Mouse (Mus musculus) cerebellum, adult 11-12 months (tissue): Measurements from ENCODE around the gene Pofut1.
A peak's percentile ranks its signal among the peaks of the same experiment; 100 is the strongest.

Experiments used
- DNase-seq: peaks from one replicate; pipeline ENCODE4 v3.0.0; 2022

Gene Pofut1

DNA sequence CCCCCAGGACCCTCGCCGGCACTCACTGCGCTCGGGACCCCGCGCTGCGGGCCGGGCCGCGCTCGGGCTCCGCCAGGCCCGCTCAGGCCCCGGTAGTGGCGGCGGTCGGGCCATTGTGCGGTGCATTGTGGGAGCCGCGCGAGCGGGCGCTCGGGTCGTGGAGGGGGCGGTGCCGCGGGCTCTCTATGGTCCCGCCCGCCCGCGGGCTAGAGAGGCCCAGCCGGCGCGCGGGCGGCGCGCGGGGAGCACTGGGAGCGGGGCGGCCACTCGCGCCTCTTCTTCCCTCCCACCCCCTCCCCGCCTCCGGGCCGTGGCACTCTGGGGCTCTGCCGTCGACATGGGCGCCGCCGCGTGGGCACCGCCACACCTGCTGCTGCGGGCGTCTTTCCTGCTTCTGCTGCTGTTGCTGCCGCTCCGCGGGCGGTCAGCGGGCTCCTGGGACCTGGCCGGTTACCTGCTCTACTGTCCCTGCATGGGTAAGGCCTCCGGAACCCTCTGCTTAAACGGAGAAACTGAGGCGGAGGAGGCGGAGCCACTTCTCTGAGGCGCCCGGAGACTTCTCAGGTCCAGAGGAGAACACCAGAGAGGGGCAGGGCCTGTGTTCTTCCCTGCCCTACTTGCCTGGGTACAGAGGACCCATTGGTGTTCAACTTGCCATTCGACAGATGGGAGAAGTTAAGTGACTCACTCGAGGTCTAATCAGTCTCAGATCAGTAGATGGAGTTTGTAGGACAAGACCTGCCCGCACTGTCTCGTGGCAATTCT lies at the start of gene Pofut1, which contains the start of gene Plagl2:
Gene Pofut1, plus strand, starts transcription at position 284 of the 765 bp plus-strand sequence.
Gene Plagl2, minus strand, starts transcription at position 177 of the 765 bp plus-strand sequence.
- DNase-seq: peak; percentile 89

DNA sequence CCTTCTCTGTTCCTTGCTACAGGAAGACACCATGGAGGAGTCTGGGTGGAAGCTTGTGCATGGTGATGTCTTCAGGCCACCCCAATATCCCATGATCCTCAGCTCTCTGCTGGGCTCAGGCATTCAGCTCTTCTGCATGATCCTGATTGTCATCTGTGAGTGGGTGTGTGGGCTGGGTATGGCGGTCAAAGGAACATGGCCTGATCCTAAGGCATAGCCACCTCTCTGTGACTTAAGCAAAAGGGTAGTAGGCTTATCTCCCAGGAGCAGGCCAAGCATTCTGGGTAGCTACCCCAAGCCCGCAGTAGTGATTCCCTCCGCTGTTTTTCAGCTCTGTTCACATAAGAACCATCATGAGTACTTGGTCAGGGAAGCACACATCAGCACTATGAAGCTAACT lies 47.1 kb upstream of the Pofut1 start:
- DNase-seq: no peak

DNA sequence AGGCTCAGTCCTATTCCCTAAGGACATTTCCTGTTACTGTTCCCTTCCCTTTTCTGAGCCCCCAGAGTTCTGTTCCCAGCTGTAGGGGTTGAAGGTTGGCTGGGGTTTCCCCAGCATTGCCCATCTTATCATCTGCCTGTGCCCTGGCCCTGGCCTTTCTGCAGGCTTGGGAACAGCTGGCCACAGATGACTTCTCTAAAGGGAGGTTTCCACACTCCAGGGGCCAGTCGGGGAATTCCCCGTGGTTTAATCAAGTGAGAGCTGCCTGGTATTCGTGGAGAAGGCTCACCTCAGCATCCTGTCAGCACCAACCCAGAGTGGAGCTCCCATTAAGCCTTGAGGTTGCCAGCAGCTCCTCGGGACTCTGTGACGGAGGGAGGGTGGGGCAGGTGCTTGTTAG lies 42.8 kb upstream of the Pofut1 start:
- no peak for DNase-seq

DNA sequence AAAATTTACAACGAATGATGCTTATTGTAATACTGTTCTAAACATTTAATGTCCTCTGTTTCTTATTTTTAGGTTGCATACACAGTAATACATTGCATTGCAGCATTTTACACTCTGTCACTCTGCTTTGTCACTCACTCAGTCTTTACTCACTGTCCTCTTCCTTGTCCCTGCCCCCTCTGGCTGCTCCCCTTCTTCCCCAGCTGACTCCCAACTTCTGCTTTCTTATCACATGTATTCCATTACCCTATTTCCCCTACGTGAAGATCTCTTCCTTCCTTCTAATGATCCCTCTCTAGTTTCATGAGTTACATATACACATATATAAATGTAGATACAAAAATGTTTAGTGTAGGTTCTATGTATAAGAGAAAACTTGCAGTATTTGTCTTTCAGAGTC lies 42.2 kb upstream of the Pofut1 start:
- DNase-seq: no peak

DNA sequence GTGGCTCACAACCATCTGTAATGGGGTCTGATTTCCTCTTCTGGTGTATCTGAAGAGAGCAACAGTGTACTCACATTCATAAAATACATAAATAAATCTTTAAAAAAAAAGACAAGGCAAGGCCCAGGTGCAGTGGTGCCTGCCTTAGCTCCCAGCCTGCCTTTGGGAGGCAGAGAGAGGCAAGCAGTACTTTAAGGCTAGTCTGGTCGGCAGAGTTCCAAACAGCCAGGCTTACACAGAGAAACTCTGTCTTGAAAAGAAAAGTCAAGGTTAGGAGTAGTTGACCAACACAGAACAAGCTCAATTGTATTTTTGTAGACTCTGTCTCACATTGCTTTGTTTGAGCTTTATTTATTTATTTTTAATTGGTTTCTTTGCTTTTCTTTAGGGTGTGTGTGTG lies 38.6 kb upstream of the Pofut1 start:
- DNase-seq: no peak

DNA sequence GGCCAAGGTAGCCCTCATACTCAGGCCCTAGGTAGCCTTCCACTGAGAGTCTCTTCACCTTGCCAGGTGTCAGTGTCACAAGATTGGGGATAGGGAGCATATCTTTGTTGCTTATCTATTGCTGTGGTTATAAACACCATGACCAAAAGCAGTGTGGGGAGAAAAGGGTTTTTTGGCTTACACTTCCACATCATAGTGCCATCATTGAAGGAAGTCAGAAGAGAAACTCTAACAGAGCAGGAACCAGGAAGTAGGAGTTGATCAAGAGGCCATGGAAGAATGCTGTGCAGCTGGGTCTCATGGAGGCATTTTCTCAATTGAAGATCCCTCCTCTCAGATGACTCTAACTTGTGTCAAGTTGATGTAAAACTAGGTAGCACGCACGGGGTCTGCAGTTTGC lies 33.2 kb upstream of the Pofut1 start:
- DNase-seq: no peak

DNA sequence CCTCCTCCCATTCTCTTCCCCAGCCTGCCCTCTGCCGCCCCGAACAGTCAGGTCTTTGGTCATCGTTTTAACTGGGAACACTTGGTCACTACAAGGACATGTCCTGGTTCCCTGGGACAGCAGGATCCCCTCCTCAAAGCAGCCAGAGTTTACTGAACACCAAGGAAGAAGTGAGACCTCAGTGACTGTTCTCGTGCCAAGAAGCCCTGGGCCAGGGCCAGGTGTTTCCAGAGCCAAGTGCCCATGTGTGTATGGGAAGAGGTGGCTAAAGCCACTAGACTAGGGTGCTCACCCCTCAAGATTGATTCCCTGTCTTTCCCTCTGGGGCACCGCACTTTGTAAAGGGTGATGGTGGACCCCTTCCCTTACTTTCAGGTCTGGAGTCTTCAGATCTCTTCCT lies 32.0 kb upstream of the Pofut1 start:
- peak; percentile 14 for DNase-seq

DNA sequence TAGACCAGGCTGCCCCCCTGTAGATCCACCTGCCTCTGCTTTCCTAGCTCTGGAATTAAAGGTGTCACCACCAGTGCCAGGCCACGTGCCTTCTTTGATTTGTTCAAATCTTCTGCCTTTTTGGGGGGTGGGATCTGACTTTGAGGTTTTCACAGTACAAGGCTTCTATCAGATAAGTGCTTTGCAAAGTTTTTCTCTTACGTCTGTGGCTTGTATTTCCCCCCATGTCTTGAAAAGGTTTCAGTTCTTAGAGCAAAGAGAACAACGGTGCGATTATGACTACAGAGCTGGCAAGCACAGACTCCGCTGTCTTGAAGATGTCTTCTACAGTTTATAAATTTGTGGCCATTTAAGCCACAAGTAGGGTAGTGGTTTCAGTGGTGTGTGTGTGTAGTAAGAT lies 29.9 kb upstream of the Pofut1 start:
- DNase-seq: no peak

DNA sequence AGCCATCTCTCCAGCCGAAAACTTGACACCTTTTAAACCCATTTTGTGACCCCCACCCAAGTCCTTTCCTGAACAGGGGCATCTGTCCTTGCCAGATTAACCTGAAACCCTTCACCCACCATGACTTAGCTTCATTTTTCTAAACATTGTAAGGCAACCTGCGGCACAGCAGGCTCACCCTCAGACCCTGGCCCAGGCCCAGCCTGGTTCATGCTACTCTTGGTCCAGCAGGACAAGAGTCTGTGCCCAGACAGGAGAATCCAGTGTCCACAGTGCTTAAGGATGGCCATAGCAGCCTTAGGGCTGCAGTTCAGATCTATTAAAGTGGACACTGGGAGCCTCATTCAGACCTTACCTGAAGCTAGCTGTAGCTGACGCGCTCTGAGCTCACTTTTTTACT lies 28.0 kb upstream of the Pofut1 start:
- DNase-seq: no peak

DNA sequence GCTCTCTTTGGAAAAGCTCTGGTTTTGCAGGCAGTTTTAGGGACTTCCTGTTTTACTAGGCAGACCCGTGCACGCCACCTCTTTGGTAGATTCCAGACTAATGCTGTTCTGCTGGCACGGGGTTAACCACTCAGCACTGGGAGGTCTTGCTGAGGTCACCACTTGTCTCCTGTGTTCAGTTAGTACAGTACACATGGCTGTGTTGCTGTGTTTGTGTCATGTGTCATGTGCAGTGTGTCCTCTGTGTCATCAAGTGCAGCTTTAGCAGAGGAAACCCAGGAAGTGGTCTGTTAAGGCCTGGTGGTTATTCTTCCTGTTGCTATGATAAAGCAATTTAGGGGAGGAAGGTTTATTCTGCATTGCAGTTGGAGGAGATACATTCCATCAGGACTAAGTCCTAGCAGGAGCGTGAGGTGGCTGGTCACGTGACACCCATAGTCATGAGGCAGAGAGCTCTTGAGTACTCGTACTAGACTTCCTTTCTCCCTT lies 26.5 kb upstream of the Pofut1 start:
- DNase-seq: no peak

DNA sequence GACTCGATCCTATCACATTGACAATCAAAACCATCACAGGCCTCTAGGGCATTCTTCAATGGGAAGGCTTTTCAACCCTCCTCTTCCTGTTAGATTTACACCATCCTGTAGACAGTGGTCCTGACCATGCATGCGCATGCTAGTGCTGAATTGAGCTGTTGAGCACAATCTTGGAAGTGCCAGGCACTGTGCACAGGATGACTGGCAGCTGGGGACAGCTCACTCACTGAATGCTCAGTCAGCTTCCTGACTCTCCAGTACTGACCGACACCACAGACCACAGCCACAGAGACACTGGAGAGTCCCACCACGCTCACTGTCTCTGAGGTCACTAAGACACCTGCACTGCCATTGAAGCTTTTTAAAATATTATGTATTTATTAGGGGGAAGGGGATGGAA lies 25.9 kb upstream of the Pofut1 start:
- DNase-seq: no peak

DNA sequence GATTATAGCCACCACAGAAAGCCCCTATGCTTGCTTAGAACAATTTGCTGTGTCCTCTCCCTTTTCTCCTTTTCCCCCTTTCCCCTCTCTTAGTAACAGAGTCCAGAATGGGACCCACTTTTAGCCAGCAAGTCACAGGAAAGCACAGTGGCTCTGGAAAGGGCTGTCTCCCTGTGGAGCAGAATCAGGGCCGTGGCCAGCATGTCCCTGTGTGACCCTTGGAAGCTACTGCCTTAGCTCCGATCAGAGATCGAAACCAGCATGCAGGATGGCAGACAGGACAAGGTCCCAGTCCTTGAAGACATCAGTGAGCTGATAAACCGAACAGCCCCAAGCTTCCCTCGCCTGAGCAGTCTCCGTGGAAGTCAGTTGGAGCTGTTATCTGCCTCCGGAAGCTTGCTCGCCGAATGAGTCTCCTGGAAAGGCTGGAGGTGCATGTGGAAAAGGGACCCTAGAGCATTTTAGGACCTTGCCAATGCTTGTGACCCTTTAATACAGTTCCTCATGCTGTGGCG lies 23.4 kb upstream of the Pofut1 start:
- DNase-seq: no peak

DNA sequence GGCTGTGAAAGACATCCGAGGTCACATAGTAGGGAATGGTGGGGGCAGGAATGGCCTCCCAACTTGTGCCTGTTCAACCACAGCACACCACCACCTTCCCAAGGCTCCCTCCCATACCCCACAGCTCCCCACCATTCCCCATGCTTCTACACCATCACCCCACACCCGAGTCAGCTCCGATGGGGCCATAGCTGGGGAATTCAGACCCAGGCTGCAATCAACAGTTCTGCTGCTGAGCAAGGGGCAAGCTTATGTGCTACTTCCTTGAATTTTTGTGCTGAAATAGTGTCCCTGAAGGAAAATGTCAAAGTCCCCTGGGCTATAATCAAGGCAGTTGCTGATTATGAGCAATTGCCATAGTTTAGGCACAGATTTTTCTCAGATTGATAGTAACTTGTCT lies 22.8 kb upstream of the Pofut1 start:
- DNase-seq: no peak

DNA sequence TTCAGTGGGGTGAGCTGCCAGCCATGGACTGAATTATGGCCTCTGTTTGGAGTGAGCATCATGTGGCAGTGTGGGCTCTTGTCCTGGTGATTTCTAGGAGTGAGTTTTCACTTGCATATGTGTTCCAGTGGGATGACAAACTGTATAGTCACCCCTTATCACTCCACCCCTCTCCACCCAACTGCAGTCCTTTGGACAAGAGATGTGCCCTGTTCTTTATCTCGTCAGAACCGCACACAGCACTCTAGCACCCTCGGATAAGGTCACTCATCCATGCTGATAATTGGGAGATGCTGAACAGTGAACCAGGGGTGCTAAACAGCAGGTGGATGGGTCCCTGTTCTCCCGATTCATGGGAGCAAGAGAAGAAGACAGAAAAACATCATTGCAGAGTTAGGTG lies 19.7 kb upstream of the Pofut1 start:
- DNase-seq: no peak

DNA sequence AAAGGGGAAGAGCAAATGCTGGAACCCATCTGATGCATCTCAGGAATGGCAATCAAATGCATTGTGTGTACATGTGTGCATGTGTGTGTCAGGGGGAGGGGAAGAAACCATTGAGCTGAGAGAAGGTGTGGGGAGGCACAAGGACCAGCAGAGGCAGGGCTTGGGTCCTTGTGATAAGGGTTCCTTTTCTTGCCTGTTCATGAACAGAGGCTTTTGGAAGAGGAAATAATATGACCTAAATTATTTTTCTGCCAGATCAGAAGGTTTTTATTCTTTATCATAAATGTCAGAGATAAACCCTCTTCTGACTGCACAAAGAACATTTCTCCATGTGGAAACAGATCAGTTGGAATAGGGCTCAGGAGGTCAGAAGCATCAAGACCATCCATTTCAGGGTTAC lies 19.2 kb upstream of the Pofut1 start:
- no peak for DNase-seq

DNA sequence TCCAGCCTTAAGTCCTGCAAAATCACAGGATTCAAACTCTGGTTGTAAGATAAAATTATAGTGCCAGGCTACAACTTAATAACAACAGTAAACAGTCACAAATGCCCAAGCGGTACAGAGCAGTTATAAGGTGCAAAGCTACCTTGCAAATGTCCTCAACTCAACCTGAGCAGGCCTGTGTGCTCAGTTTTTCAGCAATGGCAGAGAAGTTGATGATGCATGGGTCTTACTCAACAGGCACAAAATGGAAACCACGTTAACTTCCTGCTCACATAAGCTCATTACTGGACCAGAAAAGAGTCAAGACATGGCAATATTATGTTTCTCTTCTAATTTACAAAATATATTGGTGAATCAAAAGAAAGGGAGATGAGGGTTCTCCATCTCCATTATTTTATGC lies 18.8 kb upstream of the Pofut1 start:
- no peak for DNase-seq

DNA sequence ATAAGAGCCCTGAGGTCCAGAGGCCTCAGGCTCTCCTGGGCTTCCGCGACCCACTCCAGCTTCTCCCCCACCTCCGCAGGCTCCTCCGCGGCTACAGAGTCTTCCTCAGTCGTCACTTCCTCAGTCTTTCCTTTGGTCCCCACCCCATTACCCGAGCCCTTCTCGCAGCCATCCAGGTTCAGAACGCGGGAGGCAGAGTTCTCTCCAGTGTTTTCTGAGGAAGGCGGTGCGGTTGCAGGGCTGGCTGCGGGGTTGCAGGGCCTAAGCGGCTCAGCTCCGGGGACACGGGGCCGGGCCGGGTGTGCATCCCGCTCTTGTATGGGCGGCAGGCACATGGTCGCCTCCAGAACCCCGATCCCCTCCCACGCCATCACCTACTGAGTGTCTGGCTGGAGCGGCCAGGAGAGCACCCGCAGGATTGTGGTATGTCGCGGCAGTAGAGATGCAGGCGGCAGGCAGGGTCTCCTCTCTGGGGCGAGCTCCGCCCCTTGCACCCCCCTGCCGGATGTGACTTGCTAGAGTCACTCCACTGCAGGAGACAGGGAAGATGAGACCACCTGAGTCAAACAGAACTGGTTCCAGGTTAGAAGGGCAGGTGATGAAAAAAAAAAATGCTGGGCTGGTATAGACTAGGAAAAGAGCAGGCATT lies 16.3 kb upstream of the Pofut1 start, which contains the start of gene Tspyl3:
Gene Tspyl3, minus strand, starts transcription at position 496 of the 649 bp plus-strand sequence.
- DNase-seq: peak; percentile 58

DNA sequence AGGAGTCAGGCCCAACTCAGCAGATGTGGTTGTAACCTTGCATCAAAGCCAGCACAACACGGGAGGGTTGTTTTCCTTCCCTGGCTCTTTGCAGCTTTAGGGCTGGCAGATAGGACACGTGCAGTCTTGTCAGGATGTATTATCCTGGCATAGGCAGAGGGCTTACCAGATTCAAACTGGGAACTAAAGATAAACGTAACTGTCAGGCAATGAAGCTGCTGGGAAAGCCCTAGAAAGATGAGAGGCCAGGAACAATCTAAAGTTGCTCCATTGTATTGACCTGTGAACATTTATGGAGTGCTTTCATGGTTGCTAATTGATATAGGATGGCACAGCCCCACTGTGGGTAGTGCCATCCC lies 15.8 kb upstream of the Pofut1 start:
- no peak for DNase-seq

DNA sequence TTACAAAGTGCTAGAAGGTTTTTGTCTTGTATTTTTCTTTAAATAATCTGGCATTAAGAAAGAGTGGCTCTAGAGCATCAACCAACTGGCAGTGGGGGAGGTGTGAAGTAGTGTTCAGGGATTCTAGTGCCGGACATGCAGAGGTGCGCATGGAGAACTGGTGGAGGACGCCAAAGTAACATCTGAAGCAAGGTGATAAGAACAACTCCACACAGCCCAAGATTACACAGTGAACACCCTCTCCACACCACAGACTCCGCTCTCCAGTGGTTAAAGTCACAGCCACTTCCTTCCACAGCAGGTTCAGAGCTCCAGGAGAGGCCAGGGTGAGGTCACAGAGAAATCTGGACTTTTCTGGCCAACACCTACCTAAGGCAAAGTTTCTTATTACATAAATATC lies 13.4 kb upstream of the Pofut1 start:
- no peak for DNase-seq

DNA sequence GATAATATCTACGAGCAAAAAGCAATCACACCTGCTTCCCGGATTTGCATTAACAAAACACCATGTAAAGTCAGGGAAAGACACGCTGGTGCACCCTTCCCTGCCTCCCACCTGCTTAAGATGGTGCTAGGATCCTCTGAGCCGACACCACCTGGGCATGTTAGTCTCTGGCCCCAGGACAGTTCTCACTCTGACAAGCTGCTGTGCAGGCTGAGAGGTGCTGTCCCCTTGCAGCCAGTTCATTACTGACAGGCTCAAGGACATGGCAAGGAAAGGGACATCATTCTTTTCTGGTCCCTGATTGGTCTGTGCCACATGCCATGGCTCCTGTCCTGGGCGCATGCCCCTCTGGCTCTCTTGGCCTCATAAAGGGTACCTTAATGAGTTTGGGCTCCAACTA lies 12.8 kb upstream of the Pofut1 start:
- DNase-seq: no peak

DNA sequence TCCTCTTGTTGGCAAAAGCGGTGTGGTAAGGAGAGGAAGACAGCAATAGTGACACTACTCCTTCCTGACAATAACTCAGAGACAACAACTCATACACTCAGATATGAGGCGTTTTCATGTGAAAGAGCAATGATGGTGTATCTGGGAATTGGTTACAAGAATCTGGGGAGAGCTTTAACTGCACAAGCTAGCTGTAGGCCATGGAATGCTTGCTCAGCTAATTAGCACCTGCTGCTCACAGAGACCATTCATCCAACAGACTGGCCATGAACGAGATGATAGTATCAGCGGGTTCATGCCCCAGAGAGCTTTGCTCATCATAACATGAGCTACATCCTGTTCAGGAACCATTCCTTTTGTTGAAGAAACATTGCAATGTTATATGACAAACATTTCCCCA lies 4.1 kb upstream of the Pofut1 start:
- DNase-seq: no peak

DNA sequence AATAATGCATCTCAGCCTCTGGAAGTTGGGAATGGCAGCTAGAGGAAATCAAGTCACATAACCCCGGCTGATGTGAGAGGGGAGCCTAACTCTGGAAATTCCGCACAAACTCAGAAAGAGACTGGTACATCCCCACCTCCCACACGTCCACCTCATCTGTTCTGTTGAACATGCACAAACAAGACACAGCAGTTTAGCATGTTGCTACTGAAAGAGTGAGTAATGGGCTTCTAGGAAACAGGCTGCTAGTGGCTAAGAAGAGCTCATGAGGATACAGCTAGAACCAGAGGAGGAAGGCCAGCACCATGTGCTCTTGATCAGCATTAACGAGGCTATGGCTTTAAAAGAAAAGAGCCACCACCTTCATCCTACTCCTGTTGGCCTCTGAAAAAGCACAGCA lies 3.4 kb upstream of the Pofut1 start:
- no peak for DNase-seq

DNA sequence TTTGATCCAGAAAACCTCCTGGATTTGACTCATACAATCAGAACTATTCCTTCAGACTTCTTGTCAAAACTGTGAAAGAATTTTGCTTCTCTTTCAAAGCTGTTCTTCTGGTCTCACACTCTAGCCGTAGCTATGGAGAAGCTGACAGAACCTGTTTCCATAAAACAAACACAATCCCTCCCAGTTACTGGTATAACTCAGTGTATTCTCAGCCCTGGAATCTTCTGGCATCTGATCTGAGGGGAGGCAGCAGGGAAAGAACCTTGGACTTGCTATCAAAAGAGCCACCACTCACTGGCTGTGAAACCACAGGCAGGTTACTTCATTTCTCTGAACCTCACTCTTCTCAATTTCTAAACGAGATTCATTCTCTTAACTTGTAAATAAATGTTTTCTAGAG lies 2.9 kb upstream of the Pofut1 start:
- no peak for DNase-seq
